Mouse (Mus musculus) mesoderm, embryonic 11.5 days (tissue): ENCODE data around the gene Max.

Source experiments
- DNase-seq: peaks from one replicate; pipeline ENCODE4 v3.0.0-alpha.2; 2012; ENCODE audit warnings: low read depth, low spot score

Max gene

DNA sequence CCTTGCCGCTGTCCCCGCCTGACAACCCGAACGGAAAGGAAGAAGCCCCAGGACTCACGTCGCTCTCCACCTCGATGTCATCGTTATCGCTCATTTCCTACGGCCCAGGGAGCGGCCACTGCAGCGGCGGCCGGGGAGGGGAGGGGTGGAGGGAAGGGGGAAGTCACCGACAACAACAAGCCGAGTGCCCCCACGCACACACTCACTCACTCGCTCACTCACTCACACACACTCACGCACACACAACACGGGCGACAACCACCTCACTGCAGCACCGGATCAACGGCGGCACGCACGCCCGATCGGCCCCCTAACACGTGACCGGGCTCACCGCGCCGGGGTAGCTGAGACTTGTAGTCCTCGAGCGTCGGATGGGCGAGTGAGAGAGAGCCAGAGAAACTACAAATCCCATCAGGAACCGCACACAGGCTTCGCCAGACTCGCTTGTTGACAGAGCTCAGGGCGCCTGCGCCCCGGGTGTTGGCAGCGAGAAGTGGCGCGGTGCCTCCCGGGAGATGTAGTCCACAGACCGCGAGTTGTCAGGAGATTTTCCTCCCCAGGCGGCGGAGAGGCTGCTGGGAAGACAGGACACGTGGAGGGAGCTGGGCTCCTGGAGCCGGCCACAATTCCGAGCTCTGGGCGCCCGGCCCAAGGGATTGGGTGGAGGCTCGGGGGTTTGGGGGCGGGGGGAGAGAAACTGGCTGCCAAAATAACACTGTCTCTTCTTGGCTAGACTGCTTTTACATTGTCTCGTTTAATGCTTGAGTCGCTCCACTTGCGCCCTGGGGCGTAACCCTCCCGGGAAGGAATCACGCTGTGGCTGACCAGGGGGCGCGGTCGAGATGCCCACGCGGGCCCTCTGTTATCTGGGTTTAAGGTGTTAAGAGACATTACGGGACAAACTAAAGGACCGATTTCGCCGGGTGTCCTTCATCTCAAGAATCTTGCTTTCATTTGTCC lies at the start of gene Max:
Gene Max, minus strand, starts transcription at position 270 of the 960 bp plus-strand sequence.
- peak; percentile 99 for DNase-seq

- peak; percentile 14 for DNase-seq
These were observed 49.2 kb upstream of the Max start for GRCm38 (mm10) chr12:77011092-77011720.

GRCm38 (mm10) chr12:77009202-77010030 lies 47.4 kb upstream of the Max start:
- DNase-seq: no peak

- DNase-seq: peak; percentile 19
These were observed 42.9 kb upstream of the Max start for GRCm38 (mm10) chr12:77004893-77005292.

DNA sequence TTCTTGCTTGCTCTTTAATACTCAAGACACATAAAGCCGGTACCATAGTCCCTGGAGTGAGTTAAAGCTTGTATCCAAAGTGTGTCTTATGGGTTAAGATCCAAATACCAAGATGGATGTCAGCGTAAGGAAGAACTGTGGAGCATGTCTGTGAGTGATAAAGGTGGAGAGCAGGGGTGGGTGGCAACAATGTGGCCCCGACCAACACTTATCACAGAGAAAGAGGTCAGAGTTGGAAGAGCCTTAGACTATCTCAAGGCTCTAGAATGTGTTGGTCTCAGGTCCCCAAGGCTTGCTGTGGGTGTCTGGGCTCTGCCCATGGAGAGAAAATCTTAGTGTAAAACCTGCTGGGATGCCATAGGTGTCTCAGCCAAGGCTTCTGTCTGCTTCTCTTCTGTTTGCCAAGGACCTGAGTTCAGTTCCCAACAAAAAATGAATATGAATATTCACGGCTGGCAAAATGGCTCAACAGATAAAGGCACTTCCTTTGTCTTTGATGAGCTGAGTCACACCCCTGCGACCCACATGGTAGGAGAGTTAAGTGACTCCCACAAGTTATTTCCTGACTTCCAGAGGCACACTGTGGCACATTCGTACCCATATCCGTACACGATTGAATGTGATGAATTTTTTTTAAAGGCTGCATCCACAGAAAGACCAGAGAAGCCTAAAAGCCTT lies 40.7 kb upstream of the Max start:
- DNase-seq: no peak

DNA sequence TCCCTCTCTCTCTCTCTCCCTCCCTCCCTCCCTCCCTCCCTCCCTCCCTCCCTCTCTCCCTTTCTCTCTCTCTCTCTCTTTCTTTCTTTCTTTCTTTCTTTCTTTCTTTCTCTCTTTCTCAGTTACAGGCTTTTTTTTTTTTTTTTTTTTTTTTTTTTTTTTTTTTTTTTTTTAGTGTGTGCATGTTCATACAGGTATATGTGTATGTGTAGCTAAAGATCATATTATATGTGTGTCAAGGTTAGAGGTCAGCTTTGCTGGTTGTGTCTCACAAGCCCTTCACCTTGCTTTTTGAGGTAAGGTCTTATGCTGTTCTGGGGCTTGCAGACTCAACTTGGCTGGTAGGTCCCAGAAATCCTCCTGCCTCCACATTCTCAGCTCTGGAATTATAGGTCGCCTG lies 39.3 kb upstream of the Max start:
- DNase-seq: no peak

GRCm38 (mm10) chr12:77000705-77001284 lies 38.8 kb upstream of the Max start:
- DNase-seq: peak; percentile 59

GRCm38 (mm10) chr12:77000096-77000704 lies 38.2 kb upstream of the Max start:
- DNase-seq: peak; percentile 87

DNA sequence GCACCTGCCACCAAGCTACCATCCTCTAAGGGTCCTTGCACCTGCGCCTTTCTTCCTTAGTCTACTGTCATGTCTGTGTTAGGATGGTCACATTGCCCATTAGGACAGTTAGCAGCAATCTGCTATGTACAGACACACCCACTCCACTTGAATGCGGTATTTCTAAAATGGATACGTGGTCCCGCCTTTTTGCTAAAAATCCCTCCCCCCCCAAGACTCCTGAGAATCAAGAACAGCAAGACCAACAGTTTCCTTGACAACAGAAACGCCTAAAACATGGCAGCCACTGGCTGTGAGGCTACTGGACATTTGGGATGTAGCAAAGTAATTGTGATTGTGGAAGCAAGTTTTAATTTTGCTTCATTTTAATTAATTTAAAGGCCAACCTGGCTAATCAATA lies 32.8 kb upstream of the Max start:
- no peak for DNase-seq

DNA sequence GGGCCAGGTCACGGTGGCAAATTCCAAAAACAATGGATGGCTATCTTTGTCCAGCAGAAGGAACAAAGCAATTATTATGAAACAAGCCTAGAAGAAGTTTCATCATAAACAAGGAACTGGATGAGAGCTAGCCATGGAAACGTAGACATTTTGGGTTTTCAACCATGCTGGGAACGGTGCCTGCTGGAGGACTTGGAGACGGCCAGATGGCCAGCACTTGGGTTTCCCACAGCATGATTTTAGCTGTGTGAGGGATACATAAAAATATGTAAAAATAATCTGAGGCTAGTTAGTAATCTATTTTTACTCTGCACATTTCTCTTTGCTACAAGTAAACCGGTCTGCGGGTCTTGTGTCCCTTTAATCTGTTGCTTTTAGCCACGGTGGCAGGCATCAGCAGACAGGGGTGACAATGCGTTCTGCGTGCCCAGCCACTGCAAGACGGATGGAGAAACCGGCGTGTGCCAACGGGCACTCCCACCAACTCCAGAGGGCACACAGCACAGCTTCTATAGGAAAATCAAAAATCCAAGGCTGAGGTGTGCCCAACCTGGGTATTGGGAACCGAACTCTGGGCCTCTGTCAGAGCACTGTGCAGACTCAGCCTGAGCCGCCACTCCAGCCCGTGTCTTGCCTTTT lies 31.0 kb upstream of the Max start:
- no peak for DNase-seq

GRCm38 (mm10) chr12:76982818-76983471 lies 20.9 kb upstream of the Max start:
- DNase-seq: peak; percentile 41

- no peak for DNase-seq
These were observed 17.5 kb upstream of the Max start for GRCm38 (mm10) chr12:76979530-76979929.

- DNase-seq: no peak
These were observed 10.7 kb upstream of the Max start for GRCm38 (mm10) chr12:76972669-76973068.

GRCm38 (mm10) chr12:76972241-76972640 lies 10.2 kb upstream of the Max start:
- no peak for DNase-seq

DNA sequence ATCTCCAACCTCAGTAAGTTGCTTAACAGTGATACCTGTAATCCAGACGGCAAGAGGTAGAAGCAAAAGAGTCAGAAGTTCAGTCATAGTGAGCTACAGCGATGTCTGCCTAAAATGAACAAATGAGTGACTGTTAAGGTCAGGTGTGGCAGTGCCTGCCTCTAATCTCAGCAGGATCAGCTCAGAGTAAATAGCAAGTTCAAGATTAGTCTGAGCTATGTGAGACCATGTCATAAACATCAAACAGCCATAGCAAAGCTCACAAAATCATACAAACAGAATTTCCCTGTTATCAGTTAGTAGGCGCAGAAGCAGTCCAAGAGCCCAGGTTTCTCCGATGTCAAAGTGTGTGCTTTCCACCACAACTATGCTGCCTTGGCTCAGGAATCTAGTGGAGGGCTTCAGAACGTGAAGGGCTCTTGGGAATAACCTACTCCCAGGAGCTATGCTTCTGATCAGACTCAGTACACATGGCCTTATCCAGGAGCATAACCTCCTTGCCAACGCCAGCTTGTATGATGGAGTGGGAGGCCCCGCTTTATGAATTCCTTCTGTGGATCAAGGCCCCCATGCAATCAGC lies 9.7 kb upstream of the Max start:
- no peak for DNase-seq

DNA sequence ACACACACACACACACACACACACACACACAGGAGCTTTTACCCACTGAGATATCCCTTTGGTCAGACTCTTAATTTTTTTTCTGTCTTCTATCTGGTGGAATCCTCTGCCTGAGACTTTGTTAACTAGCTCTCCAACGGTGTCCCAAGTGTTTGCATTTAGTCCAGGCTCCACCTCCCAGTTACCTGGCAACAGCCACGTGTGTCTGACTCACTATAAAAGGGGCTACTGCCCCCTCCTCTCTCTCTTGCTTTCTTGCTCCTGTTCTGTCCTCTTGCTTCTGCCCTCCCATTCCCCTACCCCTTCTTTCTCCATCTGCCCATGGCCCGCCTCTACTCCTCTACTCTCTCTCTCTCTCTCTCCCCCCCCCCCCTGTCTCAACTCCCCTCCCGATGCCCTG lies 3.9 kb upstream of the Max start:
- no peak for DNase-seq

DNA sequence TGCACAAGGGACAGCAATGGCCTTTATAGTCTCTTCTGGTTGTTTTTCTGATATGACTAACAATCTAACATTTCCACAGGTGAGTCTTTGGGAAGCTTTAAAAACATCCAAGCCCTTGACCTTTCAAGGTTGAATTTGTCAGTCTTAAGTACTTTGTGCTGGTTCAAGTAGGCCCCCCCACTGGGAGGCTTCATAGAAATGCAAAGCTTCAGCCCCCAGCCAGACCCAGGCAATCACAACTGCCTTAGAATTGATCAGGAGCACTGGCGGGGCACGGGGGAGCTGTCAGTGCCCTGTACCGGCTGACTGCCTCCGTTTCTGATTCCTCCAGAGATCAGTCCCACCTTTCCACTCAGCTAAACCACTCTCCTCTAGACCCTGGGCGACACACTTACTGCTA lies 3.1 kb upstream of the Max start:
- DNase-seq: no peak

DNA sequence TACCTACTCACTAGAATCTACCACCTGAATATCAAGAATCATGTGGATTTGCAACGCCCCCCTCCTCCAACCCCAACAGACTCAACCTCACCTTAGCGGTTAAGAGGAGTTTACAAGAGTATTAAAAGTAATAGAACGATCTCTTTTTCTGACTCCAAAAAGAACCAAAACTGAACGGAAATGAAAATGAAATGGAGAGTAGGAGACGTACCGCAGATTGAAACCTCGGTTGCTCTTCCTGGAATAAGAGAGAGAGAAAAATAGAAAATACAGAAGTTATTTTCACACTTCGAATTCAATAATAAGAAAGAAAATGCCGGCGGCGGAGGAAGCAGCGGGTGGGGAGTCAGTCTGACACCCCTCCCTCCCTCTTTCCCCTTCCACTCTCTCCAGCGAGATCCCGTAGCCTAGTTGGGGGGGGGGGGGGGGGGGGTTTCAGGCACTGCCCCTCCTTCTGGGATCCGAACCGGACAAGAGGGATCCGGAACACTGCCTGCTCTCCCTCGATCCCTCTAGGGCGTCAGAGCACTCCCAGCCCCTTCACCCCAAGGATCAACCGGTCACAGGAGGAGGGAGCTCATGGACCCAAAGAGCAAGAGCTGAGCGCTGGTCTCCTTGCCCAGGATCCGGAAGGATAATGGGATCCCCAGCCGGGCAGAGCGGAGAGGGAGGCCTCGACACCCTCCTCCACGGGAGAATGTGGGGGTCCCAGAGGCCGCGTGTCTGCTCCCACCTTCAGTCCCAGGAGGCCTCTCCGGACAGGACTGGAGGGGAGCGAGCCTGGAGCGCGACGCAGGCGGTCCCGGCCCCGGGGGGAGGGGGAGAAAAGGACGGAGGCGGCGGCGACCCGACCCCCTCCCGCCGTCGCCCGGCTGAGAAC lies 709 bp downstream of the Max start:
- DNase-seq: peak; percentile 33
